Mouse (Mus musculus): ENCODE data around the gene Serac1. TPM values are rescaled to one million over a fixed set of nuclear protein-coding genes. Genes with fewer than 3 reads are reported as not detected.

The Serac1 gene
- 5.3 and 7.4 TPM in 2 replicates for polyA plus RNA-seq (2012)

GRCm38 (mm10) chr17:6079287-6080122, at the start of gene Serac1, which contains the start of gene Gtf2h5:
Gene Serac1, minus strand, starts transcription at chr17:6079741.
Gene Gtf2h5, plus strand, starts transcription at chr17:6079786.
- no peak for TF ChIP-seq GATA1 (IDR thresholded peaks at IDR 0.05; ENCODE audit: low read length)

DNA sequence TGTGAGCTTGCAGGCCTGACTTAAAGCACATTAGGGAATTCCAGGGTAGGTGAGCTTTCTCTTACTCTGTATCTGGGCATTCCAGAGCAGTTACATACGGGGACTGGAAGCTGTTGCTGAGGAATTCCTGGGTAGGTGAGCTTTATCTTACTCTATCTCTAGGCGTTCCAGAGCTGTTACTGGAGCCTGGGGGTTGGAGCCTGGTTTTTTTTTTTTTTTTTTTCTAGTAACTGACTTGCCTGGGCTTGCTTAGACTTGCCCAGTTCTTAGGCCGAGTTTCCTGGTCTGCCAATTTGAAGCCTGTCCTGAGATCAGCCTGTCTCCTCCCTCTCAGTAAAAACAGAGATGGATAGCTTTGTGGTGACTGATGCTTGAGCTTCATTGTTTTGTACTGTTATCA, 48.5 kb upstream of the Serac1 start:
- TF ChIP-seq GATA1 (IDR thresholded peaks at IDR 0.05; ENCODE audit: low read length): no peak

- TF ChIP-seq GATA1 (IDR thresholded peaks at IDR 0.05; ENCODE audit: low read length): no peak
These were observed 45.9 kb upstream of the Serac1 start for GRCm38 (mm10) chr17:6125441-6125840.

GRCm38 (mm10) chr17:6123776-6124175, 44.2 kb upstream of the Serac1 start:
- no peak for TF ChIP-seq GATA1 (IDR thresholded peaks at IDR 0.05; ENCODE audit: low read length)

DNA sequence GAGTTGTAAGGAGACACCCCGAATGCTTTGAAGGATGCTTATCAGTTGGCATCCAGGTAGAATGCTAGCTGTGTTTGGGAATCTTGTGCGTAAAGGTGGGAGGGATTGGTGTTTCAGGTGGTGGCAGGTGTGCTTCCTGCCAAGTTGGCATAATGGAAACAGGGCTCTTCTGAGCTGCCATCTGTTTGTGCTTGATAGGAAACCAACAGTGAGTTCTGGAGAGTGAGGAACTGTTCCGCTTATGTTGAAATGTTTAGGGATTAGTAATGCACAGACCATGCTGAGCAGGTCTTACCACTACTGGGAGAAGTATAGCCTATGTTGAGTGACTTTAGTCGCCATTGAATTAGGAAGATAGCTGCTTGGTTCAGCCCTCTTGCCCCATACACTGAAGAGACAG, 39.3 kb upstream of the Serac1 start:
- no peak for TF ChIP-seq GATA1 (IDR thresholded peaks at IDR 0.05; ENCODE audit: low read length)

- no peak for TF ChIP-seq GATA1 (IDR thresholded peaks at IDR 0.05; ENCODE audit: low read length)
These were observed 38.4 kb upstream of the Serac1 start for GRCm38 (mm10) chr17:6117917-6118316.

GRCm38 (mm10) chr17:6117148-6117725, 37.7 kb upstream of the Serac1 start:
- no peak for TF ChIP-seq GATA1 (IDR thresholded peaks at IDR 0.05; ENCODE audit: low read length)

GRCm38 (mm10) chr17:6115085-6115484, 35.5 kb upstream of the Serac1 start:
- TF ChIP-seq GATA1 (IDR thresholded peaks at IDR 0.05; ENCODE audit: low read length): no peak

- TF ChIP-seq GATA1 (IDR thresholded peaks at IDR 0.05; ENCODE audit: low read length): no peak
These were observed 34.1 kb upstream of the Serac1 start for GRCm38 (mm10) chr17:6113653-6114052.

- no peak for TF ChIP-seq GATA1 (IDR thresholded peaks at IDR 0.05; ENCODE audit: low read length)
These were observed 31.4 kb upstream of the Serac1 start for GRCm38 (mm10) chr17:6110956-6111355.

DNA sequence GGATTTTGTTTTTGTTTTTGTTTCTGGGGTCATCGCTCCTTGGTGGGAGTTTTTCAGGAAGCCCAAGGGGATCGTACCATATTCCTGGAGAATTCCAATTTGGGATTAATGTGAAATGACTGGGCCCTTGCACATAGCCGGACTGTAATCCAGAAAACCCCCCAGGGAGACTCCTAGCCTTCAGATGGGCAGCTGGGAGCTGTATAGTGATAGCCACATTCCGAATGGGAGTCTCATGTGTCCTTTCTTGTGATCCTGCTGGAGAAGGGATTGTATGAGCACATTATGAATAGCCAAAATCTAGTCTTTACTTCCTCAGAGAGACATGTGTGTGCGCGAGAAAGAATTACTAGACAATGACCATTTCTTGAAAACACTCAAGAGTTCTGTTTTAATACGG, 28.6 kb upstream of the Serac1 start:
- no peak for TF ChIP-seq GATA1 (IDR thresholded peaks at IDR 0.05; ENCODE audit: low read length)

DNA sequence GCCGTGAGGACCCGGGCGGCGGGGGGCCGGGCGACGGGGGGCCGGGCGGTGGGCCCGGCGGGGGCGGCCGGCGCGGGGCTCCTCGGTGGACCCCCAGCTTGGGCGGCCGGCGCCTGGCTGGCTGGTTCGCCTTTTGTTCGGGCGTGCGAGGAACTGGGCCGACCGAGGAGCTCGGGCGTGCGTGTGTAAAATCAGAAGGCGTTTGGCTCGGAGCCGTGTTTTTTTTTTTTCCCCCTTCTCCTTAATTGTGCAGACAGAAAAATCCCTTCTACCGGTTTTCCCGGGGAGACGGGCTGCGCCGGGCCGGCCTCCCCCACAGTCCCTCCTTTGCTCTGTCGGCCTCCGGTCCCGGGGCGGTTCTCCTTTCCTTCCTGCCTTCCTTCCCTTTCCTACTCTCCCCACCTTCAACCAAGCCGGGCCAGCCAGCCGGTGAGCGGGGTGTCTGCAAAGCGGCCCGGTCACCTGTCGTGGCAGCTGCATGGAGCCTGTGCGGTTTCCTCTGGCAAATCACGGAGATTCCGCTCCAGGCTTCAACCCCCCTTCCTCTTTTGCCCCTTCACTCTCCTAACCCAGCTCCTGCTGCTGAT, 27.6 kb upstream of the Serac1 start:
- TF ChIP-seq GATA1 (IDR thresholded peaks at IDR 0.05; ENCODE audit: low read length): no peak

- TF ChIP-seq GATA1 (IDR thresholded peaks at IDR 0.05; ENCODE audit: low read length): no peak
These were observed 26.9 kb upstream of the Serac1 start, which contains the start of gene Tulp4 for GRCm38 (mm10) chr17:6106361-6107014. Gene Tulp4, plus strand, starts transcription at chr17:6106437.

- no peak for TF ChIP-seq GATA1 (IDR thresholded peaks at IDR 0.05; ENCODE audit: low read length)
These were observed 24.0 kb upstream of the Serac1 start for GRCm38 (mm10) chr17:6103566-6103965.

- no peak for TF ChIP-seq GATA1 (IDR thresholded peaks at IDR 0.05; ENCODE audit: low read length)
These were observed 22.7 kb upstream of the Serac1 start for GRCm38 (mm10) chr17:6102287-6102686.

DNA sequence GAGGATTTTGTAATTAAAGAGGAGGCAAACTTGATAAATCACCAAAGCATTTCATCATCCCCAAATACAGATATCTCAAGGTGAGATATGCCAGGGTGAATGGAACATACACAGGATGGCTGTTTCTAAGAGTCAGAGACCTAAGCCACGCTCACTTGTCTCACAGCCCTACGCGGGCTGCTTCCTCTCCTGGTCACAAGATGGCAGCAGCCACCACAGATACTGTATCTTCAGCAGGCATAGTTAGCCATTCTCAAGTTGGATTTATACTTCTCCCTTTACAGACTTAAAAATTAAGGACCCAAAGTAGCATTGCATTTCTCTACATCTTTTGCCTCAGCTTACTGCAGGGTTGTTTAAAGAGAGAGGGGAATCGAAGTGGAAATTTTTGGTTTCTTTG, 18.3 kb upstream of the Serac1 start:
- TF ChIP-seq GATA1 (IDR thresholded peaks at IDR 0.05; ENCODE audit: low read length): no peak
